Mouse (Mus musculus) erythroblast, adult 5-6 weeks (primary cell): ENCODE data around the gene Idua. TPM values are rescaled to one million over a fixed set of nuclear protein-coding genes. Genes with fewer than 3 reads are reported as not detected.

Source experiments
- ATAC-seq: replicated peaks from 2 replicates; pipeline ENCODE4 v1.8.0; 2016; ENCODE audit warnings: moderate number of reproducible peaks, mild to moderate bottlenecking, moderate TSS enrichment, inconsistent platforms; ENCODE audit not compliant: poor library complexity, low FRiP score, severe bottlenecking
- total RNA-seq, 2 experiments: library from RNA; stranded (forward) in 1 of 2; stranded (reverse) in 1 of 2; fragments of 150-400 nt in 1 of 2; fragments of 200-764, 138-1000 nt in 1 of 2; gene quantifications; 2 replicates each; pipeline versions ENCODE4 v1.2.3 to v1.2.4; 2015 to 2017; ENCODE audit warnings: low replicate concordance in 2 of 2

The Idua gene
- total RNA-seq, 2 experiments from 2014 or later: 2.7 to 2.9 TPM

- no peak for ATAC-seq
Measured at GRCm38 (mm10) chr5:108677605-108678295, 17.6 kb downstream of the Idua start.

- no peak for ATAC-seq
Measured at GRCm38 (mm10) chr5:108678296-108678854, 18.2 kb downstream of the Idua start.

GRCm38 (mm10) chr5:108679909-108680308, 19.8 kb downstream of the Idua start:
- ATAC-seq: no peak

- ATAC-seq: no peak
Measured at GRCm38 (mm10) chr5:108680871-108681270, 20.7 kb downstream of the Idua start.

GRCm38 (mm10) chr5:108689091-108689490, 29.0 kb downstream of the Idua start:
- ATAC-seq: no peak

- ATAC-seq: peak; percentile 49; the same call in 1 of the 2 replicates
Measured at GRCm38 (mm10) chr5:108691152-108691551, 31.0 kb downstream of the Idua start.

- peak; percentile 48 for ATAC-seq
Measured at GRCm38 (mm10) chr5:108692271-108692670, 32.1 kb downstream of the Idua start, which contains the start of gene Fgfrl1. TSS of gene Fgfrl1 (plus strand) at chr5:108692382.

- peak; percentile 87 for ATAC-seq
Measured at GRCm38 (mm10) chr5:108693872-108694288, 33.7 kb downstream of the Idua start.

GRCm38 (mm10) chr5:108694352-108695261, 34.5 kb downstream of the Idua start:
- ATAC-seq: peak; percentile 34

GRCm38 (mm10) chr5:108695861-108696260, 35.7 kb downstream of the Idua start:
- no peak for ATAC-seq

- ATAC-seq: no peak
Measured at GRCm38 (mm10) chr5:108696542-108696941, 36.4 kb downstream of the Idua start.

- ATAC-seq: no peak
Measured at GRCm38 (mm10) chr5:108697341-108697753, 37.2 kb downstream of the Idua start.

GRCm38 (mm10) chr5:108700346-108700745, 40.2 kb downstream of the Idua start:
- ATAC-seq: no peak

GRCm38 (mm10) chr5:108701341-108702021, 41.4 kb downstream of the Idua start:
- ATAC-seq: no peak

- ATAC-seq: no peak
Measured at GRCm38 (mm10) chr5:108703754-108704626, 43.9 kb downstream of the Idua start.

- ATAC-seq: peak; percentile 84
Measured at GRCm38 (mm10) chr5:108707758-108708157, 47.6 kb downstream of the Idua start.

GRCm38 (mm10) chr5:108708419-108708818, 48.3 kb downstream of the Idua start:
- no peak for ATAC-seq

GRCm38 (mm10) chr5:108708981-108709731, 49.0 kb downstream of the Idua start:
- ATAC-seq: peak; percentile 63
